Mouse (Mus musculus): ENCODE measurements at regions not wholly inside any gene's neighbourhood (a gene's known extent, or its start where the extent isn't known, plus 50 kb on each side); places are given as distances from the start of the nearest gene placed in this dataset.

- Histone ChIP-seq H3K4me3 (ENCODE audit: control insufficient read depth, insufficient read depth, low read length) (no peak overlapping the region), H3K36me3 (ENCODE audit: control insufficient read depth, insufficient read depth, low read length) (no peaks in the 10 kb centered on the region), H3K27me3 (ENCODE audit: control insufficient read depth, insufficient read depth, low read length) (no peaks in the 10 kb centered on the region), H3K4me1 (replicated peaks; ENCODE audit: control insufficient read depth, insufficient read depth, low read length) (no peaks in the 10 kb centered on the region), H3K27ac (ENCODE audit: control insufficient read depth, insufficient read depth, low read length) (no peak overlapping the region)
- DNase-seq: no peak
- TF ChIP-seq CTCF (IDR thresholded peaks at IDR 0.05; ENCODE audit: borderline replicate concordance, control insufficient read depth, extremely low read depth, insufficient read depth, low read length, poor library complexity): no peak
- no peak for TF ChIP-seq POLR2A (IDR thresholded peaks at IDR 0.05; ENCODE audit: control insufficient read depth, extremely low read depth, insufficient read depth, low read length, poor library complexity)
- WGBS: 96% methylated on average over 14 of the region's 14 CpGs
Measured at GRCm38 (mm10) chr9:13905086-13905669, 77.7 kb downstream of the Fam76b start.

GRCm38 (mm10) chr9:13906736-13907135 lies 79.2 kb downstream of the Fam76b start:
- 96% methylated on average over 6 of the region's 6 CpGs for whole genome bisulfite sequencing
- TF ChIP-seq POLR2A (IDR thresholded peaks at IDR 0.05; ENCODE audit: control insufficient read depth, extremely low read depth, insufficient read depth, low read length, poor library complexity) (no peak), CTCF (IDR thresholded peaks at IDR 0.05; ENCODE audit: borderline replicate concordance, control insufficient read depth, extremely low read depth, insufficient read depth, low read length, poor library complexity) (no peak)
- no peaks in the 10 kb centered on the region for H3K36me3 ChIP-seq (ENCODE audit: control insufficient read depth, insufficient read depth, low read length)
- no peaks in the 10 kb centered on the region for H3K4me1 ChIP-seq (replicated peaks; ENCODE audit: control insufficient read depth, insufficient read depth, low read length)
- H3K27ac ChIP-seq (ENCODE audit: control insufficient read depth, insufficient read depth, low read length): no peak overlapping the region
- no peak overlapping the region for H3K4me3 ChIP-seq (ENCODE audit: control insufficient read depth, insufficient read depth, low read length)
- H3K27me3 ChIP-seq (ENCODE audit: control insufficient read depth, insufficient read depth, low read length): no peaks in the 10 kb centered on the region
- no peak for DNase-seq

- no peak overlapping the region for H3K27ac ChIP-seq (ENCODE audit: control insufficient read depth, insufficient read depth, low read length)
- 89% methylated on average over 3 of the region's 3 CpGs for WGBS
Measured at GRCm38 (mm10) chr9:13909604-13910003, 82.1 kb downstream of the Fam76b start.

GRCm38 (mm10) chr9:13910091-13910490 lies 82.6 kb downstream of the Fam76b start:
- Histone ChIP-seq H3K4me1 (replicated peaks; ENCODE audit: control insufficient read depth, insufficient read depth, low read length) (no peaks in the 10 kb centered on the region), H3K27ac (ENCODE audit: control insufficient read depth, insufficient read depth, low read length) (no peak overlapping the region), H3K27me3 (ENCODE audit: control insufficient read depth, insufficient read depth, low read length) (no peaks in the 10 kb centered on the region), H3K4me3 (ENCODE audit: control insufficient read depth, insufficient read depth, low read length) (no peak overlapping the region), H3K36me3 (ENCODE audit: control insufficient read depth, insufficient read depth, low read length) (no peaks in the 10 kb centered on the region)
- no peak for DNase-seq
- TF ChIP-seq POLR2A (IDR thresholded peaks at IDR 0.05; ENCODE audit: control insufficient read depth, extremely low read depth, insufficient read depth, low read length, poor library complexity) (no peak), CTCF (IDR thresholded peaks at IDR 0.05; ENCODE audit: borderline replicate concordance, control insufficient read depth, extremely low read depth, insufficient read depth, low read length, poor library complexity) (no peak)
- 88% methylated on average over 2 of the region's 2 CpGs for WGBS

More at GRCm38 (mm10) chr9:13909604-13910003, 82.1 kb downstream of the Fam76b start:
- no peaks in the 10 kb centered on the region for H3K4me1 ChIP-seq (replicated peaks; ENCODE audit: control insufficient read depth, insufficient read depth, low read length)
- no peaks in the 10 kb centered on the region for H3K27me3 ChIP-seq (ENCODE audit: control insufficient read depth, insufficient read depth, low read length)
- DNase-seq: no peak
- H3K36me3 ChIP-seq (ENCODE audit: control insufficient read depth, insufficient read depth, low read length): no peaks in the 10 kb centered on the region
- TF ChIP-seq CTCF (IDR thresholded peaks at IDR 0.05; ENCODE audit: borderline replicate concordance, control insufficient read depth, extremely low read depth, insufficient read depth, low read length, poor library complexity) (no peak), POLR2A (IDR thresholded peaks at IDR 0.05; ENCODE audit: control insufficient read depth, extremely low read depth, insufficient read depth, low read length, poor library complexity) (no peak)
- H3K4me3 ChIP-seq (ENCODE audit: control insufficient read depth, insufficient read depth, low read length): no peak overlapping the region

- no peak for DNase-seq
- WGBS: 64% methylated on average over 3 of the region's 3 CpGs
- no peak overlapping the region for H3K27ac ChIP-seq (ENCODE audit: control insufficient read depth, insufficient read depth, low read length)
- no peak overlapping the region for H3K4me3 ChIP-seq (ENCODE audit: control insufficient read depth, insufficient read depth, low read length)
- no peaks in the 10 kb centered on the region for H3K4me1 ChIP-seq (replicated peaks; ENCODE audit: control insufficient read depth, insufficient read depth, low read length)
- TF ChIP-seq CTCF (IDR thresholded peaks at IDR 0.05; ENCODE audit: borderline replicate concordance, control insufficient read depth, extremely low read depth, insufficient read depth, low read length, poor library complexity): no peak
- no peak for TF ChIP-seq POLR2A (IDR thresholded peaks at IDR 0.05; ENCODE audit: control insufficient read depth, extremely low read depth, insufficient read depth, low read length, poor library complexity)
- H3K36me3 ChIP-seq (ENCODE audit: control insufficient read depth, insufficient read depth, low read length): no peaks in the 10 kb centered on the region
- H3K27me3 ChIP-seq (ENCODE audit: control insufficient read depth, insufficient read depth, low read length): no peaks in the 10 kb centered on the region
Measured at GRCm38 (mm10) chr9:13913459-13913858, 85.9 kb downstream of the Fam76b start.

GRCm38 (mm10) chr9:13914131-13914530 lies 86.6 kb downstream of the Fam76b start:
- no peak for TF ChIP-seq CTCF (IDR thresholded peaks at IDR 0.05; ENCODE audit: borderline replicate concordance, control insufficient read depth, extremely low read depth, insufficient read depth, low read length, poor library complexity)
- no peak for TF ChIP-seq POLR2A (IDR thresholded peaks at IDR 0.05; ENCODE audit: control insufficient read depth, extremely low read depth, insufficient read depth, low read length, poor library complexity)
- Histone ChIP-seq H3K4me3 (ENCODE audit: control insufficient read depth, insufficient read depth, low read length) (no peak overlapping the region), H3K27ac (ENCODE audit: control insufficient read depth, insufficient read depth, low read length) (no peak overlapping the region), H3K36me3 (ENCODE audit: control insufficient read depth, insufficient read depth, low read length) (no peaks in the 10 kb centered on the region), H3K4me1 (replicated peaks; ENCODE audit: control insufficient read depth, insufficient read depth, low read length) (no peaks in the 10 kb centered on the region), H3K27me3 (ENCODE audit: control insufficient read depth, insufficient read depth, low read length) (no peaks in the 10 kb centered on the region)
- 96% methylated on average over 9 of the region's 9 CpGs for WGBS
- DNase-seq: no peak

- no peak for TF ChIP-seq CTCF (IDR thresholded peaks at IDR 0.05; ENCODE audit: borderline replicate concordance, control insufficient read depth, extremely low read depth, insufficient read depth, low read length, poor library complexity)
- no peak for TF ChIP-seq POLR2A (IDR thresholded peaks at IDR 0.05; ENCODE audit: control insufficient read depth, extremely low read depth, insufficient read depth, low read length, poor library complexity)
- DNase-seq: no peak
- no peaks in the 10 kb centered on the region for H3K36me3 ChIP-seq (ENCODE audit: control insufficient read depth, insufficient read depth, low read length)
- no peaks in the 10 kb centered on the region for H3K27me3 ChIP-seq (ENCODE audit: control insufficient read depth, insufficient read depth, low read length)
- no peaks in the 10 kb centered on the region for H3K4me1 ChIP-seq (replicated peaks; ENCODE audit: control insufficient read depth, insufficient read depth, low read length)
- H3K4me3 ChIP-seq (ENCODE audit: control insufficient read depth, insufficient read depth, low read length): no peak overlapping the region
- 91% methylated on average over 3 of the region's 3 CpGs for WGBS
- H3K27ac ChIP-seq (ENCODE audit: control insufficient read depth, insufficient read depth, low read length): no peak overlapping the region
Measured at GRCm38 (mm10) chr9:13914847-13915246, 87.3 kb downstream of the Fam76b start.

Measured in thymus, adult 2 months (tissue).